Mouse (Mus musculus): ENCODE measurements at regions not wholly inside any gene's neighbourhood (a gene's known extent, or its start where the extent isn't known, plus 50 kb on each side); places are given as distances from the start of the nearest gene placed in this dataset.

DNA sequence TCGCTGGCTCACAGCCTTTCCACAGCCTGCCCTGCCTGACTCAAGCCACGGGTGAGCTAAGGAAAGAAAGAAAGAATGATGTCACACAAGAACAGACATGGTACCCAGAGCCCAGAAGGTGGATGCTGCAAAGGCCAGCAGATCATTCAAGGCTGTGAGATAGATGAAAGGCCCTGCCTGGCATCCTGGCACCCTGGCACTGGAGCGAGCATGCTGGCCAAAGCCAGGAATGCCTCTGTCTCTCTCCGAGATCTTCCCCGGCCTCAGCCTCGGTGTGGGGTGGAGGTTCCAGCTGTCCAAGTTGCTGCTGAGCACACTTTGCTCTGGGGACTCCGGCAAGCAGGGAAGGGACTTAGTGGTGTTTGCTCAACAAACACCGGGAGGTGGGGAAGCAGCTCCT is 116.4 kb upstream of the Lhx5 start:
- no peak for DNase-seq (ENCODE audit: inconsistent ontology term)

- peak; percentile 17 for DNase-seq (ENCODE audit: inconsistent ontology term)
These were observed 112.5 kb upstream of the Lhx5 start for GRCm38 (mm10) chr5:120318951-120319350.

DNA sequence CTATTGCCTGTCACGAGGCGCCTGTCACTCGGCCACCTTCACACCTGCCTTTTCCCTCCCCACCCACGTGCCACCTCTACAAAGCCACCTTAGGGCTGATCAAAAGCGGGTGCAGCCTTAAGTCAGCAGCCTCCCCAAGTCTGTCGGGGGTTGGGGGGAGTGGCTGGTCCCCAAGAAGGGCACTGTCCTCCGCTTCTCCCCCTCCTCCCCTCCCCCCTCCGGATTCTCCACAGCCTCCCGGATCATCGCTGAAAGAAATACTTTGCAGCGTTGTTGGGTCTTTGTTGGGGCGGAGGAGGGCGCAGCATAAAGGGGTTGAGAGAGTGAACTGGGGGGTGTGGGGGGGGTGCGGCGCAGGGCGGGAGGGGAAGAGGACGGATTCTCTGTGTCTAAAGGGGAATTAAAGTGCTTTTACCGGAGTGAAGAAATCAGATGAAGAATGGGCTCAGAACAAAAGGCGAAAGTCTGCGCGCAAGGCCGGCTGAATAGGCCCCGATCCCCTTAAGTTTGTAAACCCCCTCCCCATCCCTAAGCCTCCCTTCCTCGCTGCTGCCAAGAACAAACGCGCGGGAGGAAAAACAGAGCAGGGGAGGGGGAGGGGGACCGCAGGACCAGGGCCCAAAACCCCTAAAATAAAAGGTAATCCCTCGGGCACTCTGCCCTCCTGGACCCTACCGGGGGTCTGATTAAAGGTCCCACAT is 109.3 kb upstream of the Lhx5 start:
- no peak for DNase-seq (ENCODE audit: inconsistent ontology term)

GRCm38 (mm10) chr5:120322732-120323316 is 108.7 kb upstream of the Lhx5 start:
- no peak for DNase-seq (ENCODE audit: inconsistent ontology term)

- DNase-seq (ENCODE audit: inconsistent ontology term), result no peak
These were observed 107.4 kb upstream of the Lhx5 start for GRCm38 (mm10) chr5:120324111-120324510.

- no peak for DNase-seq (ENCODE audit: inconsistent ontology term)
These were observed 106.1 kb upstream of the Lhx5 start for GRCm38 (mm10) chr5:120325386-120325910.

DNA sequence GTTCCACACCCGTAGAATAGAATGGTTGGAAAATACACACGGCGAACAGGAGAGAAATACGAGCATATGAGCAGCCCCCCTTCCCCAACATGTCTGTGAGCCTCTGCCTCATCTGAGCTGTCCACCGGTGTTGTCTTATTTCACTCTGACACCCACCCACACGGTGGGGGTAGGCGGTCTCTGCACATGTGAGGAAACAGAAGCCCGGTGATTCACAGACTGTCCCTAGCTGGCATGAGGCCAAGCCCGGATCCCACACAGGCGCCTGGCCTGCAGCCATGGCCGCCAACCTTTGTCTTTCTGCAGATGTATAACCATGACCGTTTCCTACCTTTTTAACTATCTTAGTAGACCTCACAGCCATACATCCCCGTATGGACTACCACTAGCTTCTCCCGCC is 99.5 kb upstream of the Lhx5 start:
- DNase-seq (ENCODE audit: inconsistent ontology term), result peak; percentile 66

- no peak for DNase-seq (ENCODE audit: inconsistent ontology term)
These were observed 92.3 kb upstream of the Lhx5 start for GRCm38 (mm10) chr5:120339162-120339561.

DNA sequence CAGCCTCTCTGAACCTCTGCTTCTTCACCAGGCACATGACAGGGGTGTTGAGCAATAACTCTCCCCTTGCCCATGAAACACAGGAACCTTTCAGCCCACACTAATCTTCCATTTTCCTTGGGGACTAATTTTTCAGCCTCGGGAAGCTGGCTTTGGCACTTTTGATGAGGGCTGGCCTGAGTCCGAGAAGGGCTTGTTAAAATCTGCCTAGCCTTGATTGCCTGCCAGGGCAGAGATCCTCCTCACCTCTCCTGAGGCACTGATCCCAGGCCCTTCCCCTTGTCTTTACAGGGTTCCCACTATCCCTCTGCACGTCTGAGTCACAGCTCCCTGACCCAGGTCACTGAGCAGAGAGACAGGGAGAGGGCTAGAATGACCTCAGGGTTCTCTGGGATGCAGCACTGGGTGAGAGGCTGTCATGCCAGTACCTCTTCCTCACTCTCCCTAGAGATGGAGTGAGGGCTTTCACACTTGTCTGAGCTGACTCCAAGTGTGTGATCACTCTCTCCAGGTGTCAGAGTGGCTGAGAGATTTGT is 90.7 kb upstream of the Lhx5 start:
- DNase-seq (ENCODE audit: inconsistent ontology term), result peak; percentile 11

- no peak for DNase-seq (ENCODE audit: inconsistent ontology term)
These were observed 81.0 kb upstream of the Lhx5 start for GRCm38 (mm10) chr5:120350461-120350860.

DNA sequence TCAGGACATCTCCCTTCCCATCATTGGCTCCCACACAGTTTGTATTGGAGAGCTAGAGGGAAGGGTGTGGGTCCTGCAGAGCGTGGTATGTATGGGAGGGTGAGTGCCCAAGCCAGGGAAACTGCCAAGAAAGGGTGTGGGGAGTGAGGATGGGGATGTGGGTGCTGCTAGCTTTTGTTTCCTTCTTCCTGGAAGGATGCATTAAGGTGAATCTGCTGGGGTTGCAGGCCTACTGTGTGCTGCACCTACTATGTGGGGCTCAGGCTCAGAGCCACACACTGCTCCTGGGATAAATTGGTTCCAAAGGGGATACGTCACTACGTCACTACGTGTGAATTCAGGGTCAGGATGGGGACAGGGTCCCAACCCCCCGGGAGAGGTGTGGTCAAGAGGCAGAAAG is 79.7 kb upstream of the Lhx5 start:
- no peak for DNase-seq (ENCODE audit: inconsistent ontology term)

- DNase-seq (ENCODE audit: inconsistent ontology term), result no peak
These were observed 77.8 kb upstream of the Lhx5 start for GRCm38 (mm10) chr5:120353657-120354056.

GRCm38 (mm10) chr5:120356950-120357349 is 74.5 kb upstream of the Lhx5 start:
- DNase-seq (ENCODE audit: inconsistent ontology term), result no peak

DNA sequence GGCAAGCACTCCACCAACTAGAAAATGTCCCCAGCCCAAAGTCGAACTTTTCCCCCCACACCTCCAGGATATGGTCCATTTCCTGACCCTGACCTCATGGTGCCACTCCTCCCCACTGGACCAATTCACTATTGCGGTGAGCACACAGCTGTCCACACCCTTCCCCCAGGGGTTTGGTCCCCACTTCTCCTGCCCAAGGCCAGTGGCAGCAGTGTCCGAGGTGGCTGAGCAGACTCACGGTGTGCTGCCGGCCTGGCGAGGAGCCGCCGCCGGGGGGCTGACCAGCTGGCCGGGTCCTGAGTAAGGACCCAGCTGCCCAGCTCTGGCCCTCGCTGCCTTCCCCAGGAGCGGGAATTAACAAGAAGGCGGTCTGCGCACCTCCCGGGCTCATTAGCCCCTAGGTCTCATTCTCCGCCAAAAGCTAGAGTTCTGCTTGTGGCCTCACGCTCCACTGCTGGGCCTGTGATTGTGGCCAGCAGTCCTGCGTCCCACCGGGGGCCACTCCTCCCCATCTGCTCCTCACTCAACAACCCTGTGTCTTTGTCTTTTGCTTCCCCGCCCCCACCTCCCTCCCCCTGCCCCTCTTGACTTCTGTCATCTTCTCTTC is 73.3 kb upstream of the Lhx5 start:
- no peak for DNase-seq (ENCODE audit: inconsistent ontology term)

- no peak for DNase-seq (ENCODE audit: inconsistent ontology term)
These were observed 65.5 kb upstream of the Lhx5 start for GRCm38 (mm10) chr5:120365950-120366467.

GRCm38 (mm10) chr5:120368797-120369196 is 62.7 kb upstream of the Lhx5 start:
- DNase-seq (ENCODE audit: inconsistent ontology term), result no peak

- no peak for DNase-seq (ENCODE audit: inconsistent ontology term)
These were observed 60.2 kb upstream of the Lhx5 start for GRCm38 (mm10) chr5:120371176-120371819.

DNA sequence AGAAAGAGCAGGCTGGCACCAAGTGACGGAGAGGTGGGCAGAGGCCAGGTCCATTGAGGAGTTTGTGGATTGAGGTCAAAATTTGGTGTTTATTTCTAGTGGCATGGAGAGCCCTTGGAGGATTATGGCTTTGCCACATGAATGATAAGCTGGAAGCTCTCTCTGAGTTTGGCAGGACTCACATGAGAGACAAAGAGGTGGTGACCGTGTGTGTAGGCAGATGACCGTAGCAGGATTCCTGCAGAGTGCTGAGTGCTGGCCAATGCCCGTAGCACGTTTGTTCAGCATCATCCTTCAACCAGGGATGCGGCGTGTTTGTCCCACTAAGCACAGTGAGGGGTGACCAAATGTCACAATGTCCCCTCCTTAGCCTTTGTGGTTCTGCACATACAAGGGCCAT is 58.1 kb upstream of the Lhx5 start:
- no peak for DNase-seq (ENCODE audit: inconsistent ontology term)
